Mouse (Mus musculus) spleen, adult 18-20 months (tissue): Measurements from ENCODE around the gene Olfr330.
"Not testable (repeated sequence)": the region's sequence is repeated elsewhere in the genome, so short reads cannot be mapped to it uniquely, and the experiment has no call there.

ENCODE experiments used
- DNase-seq, 2 experiments: peaks; one replicate each; pipeline ENCODE4 v3.0.0; 2022; ENCODE audit warnings: mixed read lengths in 2 of 2

Gene Olfr330

DNA sequence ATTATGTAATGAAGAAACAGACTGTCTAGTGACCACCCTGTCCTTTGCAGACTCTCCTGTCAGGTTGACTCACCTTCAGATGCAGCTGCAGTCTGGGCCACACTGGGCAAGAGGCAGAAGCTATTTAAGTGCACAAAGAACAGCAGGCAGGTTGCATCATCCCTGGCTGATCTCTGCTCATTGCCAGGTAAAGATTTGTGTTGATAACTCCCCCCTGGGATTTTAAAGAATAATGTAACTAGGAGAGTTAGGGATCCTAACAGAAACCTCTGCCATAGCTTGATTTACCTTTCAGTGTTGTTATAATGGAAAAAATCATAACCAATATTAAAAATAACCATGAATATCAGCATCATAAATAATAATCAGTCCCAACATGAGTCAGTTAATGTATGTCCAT is at the start of gene Olfr330:
Gene Olfr330, minus strand, starts transcription at position 101 of the 400 bp plus-strand sequence.
- DNase-seq, result not testable (repeated sequence)

DNA sequence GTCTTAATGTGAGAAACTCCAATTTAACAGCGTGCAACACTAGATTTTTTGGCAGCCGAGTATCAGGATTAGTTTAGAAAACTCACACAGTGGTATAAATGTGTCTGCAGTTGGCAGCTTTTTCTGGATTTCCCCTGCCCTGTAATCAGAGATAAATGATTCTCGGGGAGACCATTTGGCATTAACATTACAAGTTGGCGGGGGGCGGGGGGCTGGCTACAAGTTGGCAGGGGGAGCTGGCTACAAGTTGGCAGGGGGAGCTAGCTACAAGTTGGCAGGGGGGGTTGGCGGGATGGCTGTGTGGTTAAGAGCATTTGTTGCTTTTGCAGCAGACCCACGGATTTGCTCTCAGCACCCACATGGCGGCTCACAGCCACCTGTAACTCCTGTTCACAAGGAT is 44.0 kb upstream of the Olfr330 start:
- no peak for DNase-seq

GRCm38 (mm10) chr11:58577430-58577829 is 42.8 kb upstream of the Olfr330 start, which contains the start of gene Olfr325:
Olfr325 (plus strand) TSS chr11:58577730.
- no peak for DNase-seq

DNA sequence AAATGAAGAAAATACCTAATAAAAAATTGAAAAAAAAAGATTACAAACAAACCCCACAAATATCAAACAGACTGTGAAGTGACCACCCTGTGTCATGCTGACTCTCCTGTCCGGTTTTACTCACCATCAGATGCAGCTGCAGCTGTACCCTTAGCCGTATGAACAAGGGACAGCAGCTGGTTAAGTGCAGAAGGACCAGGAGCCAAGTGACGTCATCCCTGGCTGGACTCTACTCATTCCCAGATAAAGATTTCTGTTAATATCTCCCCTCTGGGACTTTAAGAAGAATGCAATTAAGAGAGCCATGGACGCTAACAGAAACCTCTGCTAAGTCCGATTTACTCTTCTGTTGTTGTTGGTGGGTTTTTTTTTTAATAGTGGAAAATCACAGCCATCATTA is 35.8 kb upstream of the Olfr330 start, which contains the start of gene Olfr224:
Gene Olfr224, minus strand, starts transcription at position 149 of the 400 bp plus-strand sequence.
- no peak for DNase-seq

GRCm38 (mm10) chr11:58555536-58555935 is 20.9 kb upstream of the Olfr330 start, which contains the start of gene Olfr328:
Olfr328 (minus strand) TSS chr11:58555636.
- no peak for DNase-seq

- no peak for DNase-seq
Observed at GRCm38 (mm10) chr11:58546322-58546721, 11.7 kb upstream of the Olfr330 start, which contains the start of gene Olfr329-ps. Olfr329-ps (minus strand) TSS chr11:58546422.

- DNase-seq, result peak; percentile 11 to 18
Observed at GRCm38 (mm10) chr11:58519756-58520155, 14.9 kb downstream of the Olfr330 start.

DNA sequence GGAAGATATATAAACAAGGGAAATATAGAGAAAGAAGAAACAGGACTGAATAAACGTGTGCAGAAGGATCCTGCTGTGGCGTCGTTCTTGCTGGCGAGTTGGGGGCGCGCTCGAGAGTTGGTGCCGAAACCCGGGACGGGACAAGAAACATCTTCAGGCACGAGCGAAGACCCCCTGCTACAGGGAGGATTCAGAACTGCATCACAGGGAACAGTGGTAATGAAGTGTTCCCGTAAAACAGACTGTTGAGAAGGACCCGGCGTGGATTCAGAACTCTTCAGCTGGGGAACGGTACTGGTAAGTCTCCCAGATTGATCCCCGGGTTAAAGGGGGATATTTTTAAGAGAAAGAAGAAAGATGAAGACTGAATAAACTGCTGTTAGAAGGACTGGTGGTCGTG is 15.7 kb downstream of the Olfr330 start:
- DNase-seq, result peak; percentile 65 to 80

DNA sequence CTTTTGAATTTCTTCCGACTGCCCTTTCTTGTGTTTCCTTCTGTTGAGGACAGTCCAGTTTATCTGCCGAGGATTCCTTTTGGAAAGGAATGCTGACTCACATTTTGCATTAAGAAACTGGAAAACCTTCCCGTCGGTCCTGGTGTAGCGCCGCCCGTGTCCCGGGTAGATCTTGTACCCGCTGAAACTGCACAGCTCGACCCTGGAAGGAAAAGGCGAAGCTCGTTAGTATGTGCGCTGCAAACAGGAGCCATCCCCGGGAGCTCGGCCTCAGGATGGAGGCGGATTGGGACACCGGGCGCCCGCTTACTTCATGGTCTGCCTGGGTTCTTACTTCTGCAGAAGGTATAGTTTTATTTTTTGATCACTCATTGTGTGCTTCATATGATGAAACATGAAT is 25.6 kb downstream of the Olfr330 start:
- DNase-seq, result not testable (repeated sequence)

DNA sequence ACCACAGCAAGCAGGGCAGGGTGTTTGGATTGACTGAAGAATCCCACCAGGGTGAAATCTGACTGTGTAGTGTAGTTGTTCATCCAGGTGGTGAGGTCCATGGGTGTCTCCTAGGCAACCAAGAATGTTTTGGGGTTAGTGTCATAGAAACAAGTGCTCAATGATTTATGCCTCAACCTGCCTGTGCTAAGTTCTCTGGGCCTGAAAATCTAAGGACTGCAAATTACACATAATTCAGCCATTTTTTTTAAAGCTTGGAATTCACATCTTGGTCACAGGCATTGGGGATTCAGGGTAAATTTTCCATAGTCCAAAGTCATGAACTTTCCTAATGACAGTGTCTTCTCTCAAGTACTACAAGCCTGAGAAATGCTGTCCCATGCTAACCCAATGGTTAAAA is 32.2 kb downstream of the Olfr330 start, which contains the start of gene Olfr331:
Gene Olfr331, minus strand, starts transcription at position 101 of the 400 bp plus-strand sequence.
- DNase-seq, result not testable (repeated sequence)

GRCm38 (mm10) chr11:58499290-58499689 is 35.3 kb downstream of the Olfr330 start:
- no peak for DNase-seq

- no peak for DNase-seq
Observed at GRCm38 (mm10) chr11:58498761-58499160, 35.9 kb downstream of the Olfr330 start.

- no peak for DNase-seq
Observed at GRCm38 (mm10) chr11:58492455-58492854, 42.2 kb downstream of the Olfr330 start, which contains the start of gene Olfr332. Olfr332 (minus strand) TSS chr11:58492555.
